Mouse (Mus musculus): ENCODE measurements at regions not wholly inside any gene's neighbourhood (a gene's known extent, or its start where the extent isn't known, plus 50 kb on each side); places are given as distances from the start of the nearest gene placed in this dataset.

DNA sequence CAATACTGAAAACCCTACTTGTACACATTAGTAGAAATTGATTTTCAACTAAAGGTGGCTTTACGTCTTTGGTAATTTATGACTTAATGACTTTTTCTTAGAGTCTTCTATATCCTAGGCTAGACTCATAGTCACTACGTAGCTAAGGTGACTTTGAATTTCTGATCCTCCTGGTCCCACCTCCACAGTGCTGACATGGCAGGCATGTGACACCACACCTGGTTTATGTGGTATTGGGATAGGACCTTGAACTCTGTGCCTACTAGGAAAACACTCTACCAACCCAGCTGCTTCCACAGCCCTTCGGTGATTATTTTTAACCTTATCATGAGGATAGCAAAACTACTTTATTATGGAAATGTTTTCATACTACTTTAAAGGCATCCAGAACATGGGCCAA is 51.5 kb upstream of the D7Ertd443e start:
- no peak for DNase-seq (ENCODE audit: low spot score in 2 of 2)

- no peak for DNase-seq (ENCODE audit: low spot score in 2 of 2)
Observed at GRCm38 (mm10) chr7:134439281-134439680, 53.8 kb upstream of the D7Ertd443e start.

DNA sequence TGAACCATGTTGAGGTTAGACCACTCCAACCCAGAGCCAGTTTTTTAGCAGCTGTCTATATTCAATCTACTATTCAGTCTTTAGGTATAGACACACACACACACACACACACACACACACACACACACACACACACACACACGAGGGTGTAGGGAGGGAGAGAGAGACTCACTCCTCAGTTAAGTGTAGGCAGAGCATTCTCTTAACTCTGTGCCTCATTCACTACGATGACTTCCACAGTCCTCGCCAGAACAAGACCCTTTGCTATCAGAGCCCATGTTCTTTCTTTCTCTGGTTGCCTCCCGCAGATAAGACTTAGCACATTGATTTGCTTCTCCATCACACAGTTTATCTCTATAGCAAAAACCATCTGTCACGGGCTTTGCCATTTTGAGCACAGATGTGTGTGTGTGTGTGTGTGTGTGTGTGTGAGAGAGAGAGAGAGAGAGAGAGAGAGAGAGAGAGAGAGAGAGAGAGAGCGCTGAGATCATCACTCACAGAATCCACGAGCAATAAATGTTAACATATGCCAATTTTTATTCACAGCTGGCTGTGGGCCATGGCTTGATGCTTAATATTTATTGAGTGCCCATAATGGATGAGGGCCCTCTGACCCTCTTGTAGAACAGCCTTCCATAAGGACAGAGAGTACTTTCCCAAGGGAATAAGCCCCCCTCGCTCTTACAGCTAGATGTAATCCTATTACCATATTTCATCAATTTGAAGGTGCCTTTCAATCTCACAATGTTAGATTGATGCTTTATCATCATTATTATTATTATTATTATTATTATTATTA is 59.7 kb upstream of the D7Ertd443e start:
- no peak for DNase-seq (ENCODE audit: low spot score in 2 of 2)

- no peak for DNase-seq (ENCODE audit: low spot score in 2 of 2)
Observed at GRCm38 (mm10) chr7:134447648-134448202, 62.3 kb upstream of the D7Ertd443e start.

DNA sequence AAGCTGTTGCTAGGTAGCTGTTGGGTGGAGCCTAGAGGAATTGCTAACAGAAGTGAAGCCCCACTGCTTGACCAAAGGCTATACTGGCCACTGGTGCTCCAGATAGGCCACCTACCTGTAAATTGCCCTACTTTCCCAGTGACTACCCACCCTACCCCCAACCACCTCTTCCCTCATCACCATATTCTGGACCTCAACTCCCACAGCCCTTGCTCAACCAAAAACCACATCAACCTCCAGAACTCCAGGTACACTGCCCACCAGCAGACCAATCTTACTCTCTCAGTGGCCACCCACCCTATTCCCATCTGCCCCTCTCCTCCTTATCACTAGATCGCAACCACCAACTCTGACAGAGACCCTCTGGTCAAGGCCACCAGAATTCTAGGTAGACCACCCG is 63.4 kb upstream of the D7Ertd443e start:
- no peak for DNase-seq (ENCODE audit: low spot score in 2 of 2)

GRCm38 (mm10) chr7:134462677-134463076 is 77.2 kb upstream of the D7Ertd443e start:
- DNase-seq (ENCODE audit: low spot score in 2 of 2): no peak

- no peak for DNase-seq (ENCODE audit: low spot score in 2 of 2)
Observed at GRCm38 (mm10) chr7:134463380-134463779, 77.9 kb upstream of the D7Ertd443e start.

- DNase-seq (ENCODE audit: low spot score in 2 of 2): no peak
Observed at GRCm38 (mm10) chr7:134467216-134467615, 81.8 kb upstream of the D7Ertd443e start.

- peak in 1 of 2 experiments; percentile 41 for DNase-seq (ENCODE audit: low spot score in 2 of 2)
Observed at GRCm38 (mm10) chr7:134471286-134471685, 85.8 kb upstream of the D7Ertd443e start.

- no peak for DNase-seq (ENCODE audit: low spot score in 2 of 2)
Observed at GRCm38 (mm10) chr7:134491326-134491725, 105.9 kb upstream of the D7Ertd443e start.

GRCm38 (mm10) chr7:134497219-134497618 is 111.8 kb upstream of the D7Ertd443e start:
- no peak for DNase-seq (ENCODE audit: low spot score in 2 of 2)

DNA sequence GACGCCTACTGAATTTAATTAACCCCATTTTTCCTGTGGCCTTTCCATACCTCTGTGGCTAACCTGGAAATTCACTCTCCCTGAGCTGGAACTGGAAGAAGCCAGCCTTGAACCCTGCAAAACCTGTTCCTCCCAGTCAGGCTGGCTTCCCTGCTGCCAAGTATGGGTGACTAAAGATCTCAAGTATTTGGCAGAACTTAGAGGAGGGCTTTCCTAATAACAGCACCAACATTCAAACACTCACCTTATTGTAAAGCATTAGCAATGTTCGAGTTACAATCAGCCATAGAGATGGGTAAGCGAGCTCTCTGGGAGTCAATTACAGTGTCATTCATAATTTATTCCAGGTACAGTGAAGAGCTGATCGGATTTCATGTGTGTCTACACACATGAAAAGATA is 112.4 kb upstream of the D7Ertd443e start:
- DNase-seq (ENCODE audit: low spot score in 2 of 2): no peak

GRCm38 (mm10) chr7:134498716-134499115 is 113.3 kb upstream of the D7Ertd443e start:
- no peak for DNase-seq (ENCODE audit: low spot score in 2 of 2)

- DNase-seq (ENCODE audit: low spot score in 2 of 2): no peak
Observed at GRCm38 (mm10) chr7:134499429-134499828, 114.0 kb upstream of the D7Ertd443e start.

DNA sequence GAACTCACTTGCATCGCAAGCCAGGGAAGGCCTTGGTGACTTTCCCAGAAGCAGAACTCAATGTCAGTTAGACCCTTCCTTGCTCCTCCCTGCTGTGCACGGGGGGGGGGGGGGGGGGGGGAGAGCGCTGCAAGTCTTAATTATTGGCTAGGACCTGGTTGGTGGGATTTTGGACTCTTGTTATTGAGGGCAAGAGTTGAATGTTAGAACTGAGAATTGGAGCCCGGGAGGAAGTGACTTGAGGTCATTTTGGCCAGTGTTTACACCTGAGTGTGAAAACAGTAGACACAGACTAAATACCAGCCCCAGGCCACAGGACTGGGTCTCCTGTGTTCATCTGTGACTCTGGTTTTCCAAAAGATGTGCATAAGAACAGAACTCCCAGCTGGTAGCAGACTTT is 114.7 kb upstream of the D7Ertd443e start:
- DNase-seq (ENCODE audit: low spot score in 2 of 2): no peak

- no peak for DNase-seq (ENCODE audit: low spot score in 2 of 2)
Observed at GRCm38 (mm10) chr7:134501079-134501478, 115.6 kb upstream of the D7Ertd443e start.

DNA sequence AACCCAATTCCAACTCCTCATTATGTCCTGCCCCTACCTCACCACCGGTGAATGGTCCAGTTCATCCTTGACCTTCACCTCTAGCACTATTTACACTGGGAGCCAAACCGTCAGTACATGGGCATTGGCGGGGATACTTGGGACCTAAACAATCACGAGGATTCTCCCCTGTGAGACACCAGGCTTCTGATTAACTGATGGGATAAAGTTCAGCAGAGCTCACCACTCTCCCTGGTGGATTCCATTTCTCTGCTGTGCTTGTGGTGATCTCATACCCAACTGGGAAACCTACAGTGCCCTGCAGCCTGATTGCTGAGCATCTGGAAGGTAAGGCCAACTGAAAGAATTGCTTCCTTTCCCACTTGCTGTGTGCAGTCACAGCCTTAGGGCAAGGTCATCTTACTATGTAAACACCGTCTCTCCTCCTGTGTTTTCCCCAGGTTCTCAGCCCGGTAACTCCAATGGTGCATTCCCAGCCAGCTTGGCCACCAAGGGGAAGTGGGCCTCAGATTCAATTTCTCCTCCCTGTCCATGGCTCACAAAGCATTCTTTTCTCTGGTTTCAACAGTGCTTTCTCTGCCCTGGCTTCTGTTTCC is 125.0 kb upstream of the D7Ertd443e start:
- no peak for DNase-seq (ENCODE audit: low spot score in 2 of 2)

GRCm38 (mm10) chr7:134519372-134519975 is 134.0 kb upstream of the D7Ertd443e start:
- no peak for DNase-seq (ENCODE audit: low spot score in 2 of 2)

DNA sequence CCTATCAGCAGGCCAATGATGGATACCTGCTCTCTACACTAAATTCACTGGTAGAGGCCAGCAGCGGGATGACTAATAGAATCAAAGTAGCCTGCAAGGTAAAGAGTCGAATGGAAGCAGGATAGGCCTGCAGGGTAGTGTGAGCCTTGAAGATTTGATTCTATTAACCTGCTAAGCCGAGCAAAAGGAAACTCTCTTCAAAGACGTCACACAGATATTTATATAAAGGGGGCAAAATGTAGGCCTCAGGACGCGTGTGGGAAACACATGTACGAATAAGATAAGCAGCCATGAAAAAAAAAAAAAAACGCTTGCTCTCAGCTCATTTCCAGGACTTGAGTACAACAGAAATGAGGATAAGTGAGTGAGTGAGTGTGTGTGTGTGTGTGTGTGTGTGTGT is 138.4 kb upstream of the D7Ertd443e start:
- no peak for DNase-seq (ENCODE audit: low spot score in 2 of 2)

- DNase-seq (ENCODE audit: low spot score in 2 of 2): no peak
Observed at GRCm38 (mm10) chr7:134525041-134525440, 139.6 kb upstream of the D7Ertd443e start.

- DNase-seq (ENCODE audit: low spot score in 2 of 2): no peak
Observed at GRCm38 (mm10) chr7:134525461-134525860, 140.0 kb upstream of the D7Ertd443e start.

- no peak for DNase-seq (ENCODE audit: low spot score in 2 of 2)
Observed at GRCm38 (mm10) chr7:134527351-134527750, 141.9 kb upstream of the D7Ertd443e start.

GRCm38 (mm10) chr7:134528026-134528425 is 142.4 kb upstream of the Dock1 start:
- DNase-seq (ENCODE audit: low spot score in 2 of 2): no peak

All from spleen, postnatal 10 days (tissue).